Mouse (Mus musculus): ENCODE measurements around the gene Ephb4.

Gene Ephb4

GRCm38 (mm10) chr5:137373371-137373950, 23.6 kb downstream of the Ephb4 start:
- no peak for DNase-seq (ENCODE audit: low spot score)

GRCm38 (mm10) chr5:137374521-137375080, 24.7 kb downstream of the Ephb4 start:
- no peak for DNase-seq (ENCODE audit: low spot score)

- DNase-seq (ENCODE audit: low spot score) = no peak
These were observed 25.7 kb downstream of the Ephb4 start for GRCm38 (mm10) chr5:137375627-137376026.

- no peak for DNase-seq (ENCODE audit: low spot score)
These were observed 26.3 kb downstream of the Ephb4 start for GRCm38 (mm10) chr5:137376198-137376597.

GRCm38 (mm10) chr5:137376722-137377121, 26.8 kb downstream of the Ephb4 start:
- DNase-seq (ENCODE audit: low spot score) = no peak

GRCm38 (mm10) chr5:137377176-137377575, 27.3 kb downstream of the Ephb4 start:
- no peak for DNase-seq (ENCODE audit: low spot score)

GRCm38 (mm10) chr5:137377603-137378002, 27.7 kb downstream of the Ephb4 start:
- no peak for DNase-seq (ENCODE audit: low spot score)

GRCm38 (mm10) chr5:137381152-137381551, 31.2 kb downstream of the Ephb4 start:
- no peak for DNase-seq (ENCODE audit: low spot score)

GRCm38 (mm10) chr5:137383441-137383840, 33.5 kb downstream of the Ephb4 start:
- no peak for DNase-seq (ENCODE audit: low spot score)

GRCm38 (mm10) chr5:137386712-137387111, 36.8 kb downstream of the Ephb4 start:
- no peak for DNase-seq (ENCODE audit: low spot score)

- no peak for DNase-seq (ENCODE audit: low spot score)
These were observed 41.7 kb downstream of the Ephb4 start for GRCm38 (mm10) chr5:137391641-137392040.

GRCm38 (mm10) chr5:137394456-137394855, 44.5 kb downstream of the Ephb4 start:
- DNase-seq (ENCODE audit: low spot score) = no peak

- no peak for DNase-seq (ENCODE audit: low spot score)
These were observed 54.2 kb downstream of the Ephb4 start for GRCm38 (mm10) chr5:137404081-137404480.

GRCm38 (mm10) chr5:137409451-137409850, 59.5 kb downstream of the Ephb4 start:
- DNase-seq (ENCODE audit: low spot score) = no peak

- no peak for DNase-seq (ENCODE audit: low spot score)
These were observed 60.2 kb downstream of the Ephb4 start for GRCm38 (mm10) chr5:137410066-137410465.

- no peak for DNase-seq (ENCODE audit: low spot score)
These were observed 60.6 kb downstream of the Ephb4 start for GRCm38 (mm10) chr5:137410549-137410948.

GRCm38 (mm10) chr5:137411235-137411634, 61.3 kb downstream of the Ephb4 start:
- DNase-seq (ENCODE audit: low spot score) = no peak

- no peak for DNase-seq (ENCODE audit: low spot score)
These were observed 64.3 kb downstream of the Ephb4 start for GRCm38 (mm10) chr5:137414253-137414652.

- DNase-seq (ENCODE audit: low spot score) = no peak
These were observed 69.2 kb downstream of the Ephb4 start for GRCm38 (mm10) chr5:137419105-137419504.

- DNase-seq (ENCODE audit: low spot score) = no peak
These were observed 69.9 kb downstream of the Ephb4 start for GRCm38 (mm10) chr5:137419841-137420240.

- DNase-seq (ENCODE audit: low spot score) = no peak
These were observed 75.7 kb downstream of the Ephb4 start for GRCm38 (mm10) chr5:137425648-137426047.
